Mouse (Mus musculus): ENCODE data around the gene Unc119b.
"Not testable (repeated sequence)": the region's sequence is repeated elsewhere in the genome, so short reads cannot be mapped to it uniquely, and the experiment has no call there.

Gene Unc119b

GRCm38 (mm10) chr5:115134234-115135165 is at the start of gene Unc119b:
Unc119b (minus strand) TSS chr5:115134975.
- DNase-seq (ENCODE audit: inconsistent age in 2 of 2, low spot score in 1 of 2): peak; percentile 92 to 96

- no peak for DNase-seq (ENCODE audit: inconsistent age in 2 of 2, low spot score in 1 of 2)
These were observed 48.7 kb upstream of the Unc119b start for GRCm38 (mm10) chr5:115183482-115183881.

DNA sequence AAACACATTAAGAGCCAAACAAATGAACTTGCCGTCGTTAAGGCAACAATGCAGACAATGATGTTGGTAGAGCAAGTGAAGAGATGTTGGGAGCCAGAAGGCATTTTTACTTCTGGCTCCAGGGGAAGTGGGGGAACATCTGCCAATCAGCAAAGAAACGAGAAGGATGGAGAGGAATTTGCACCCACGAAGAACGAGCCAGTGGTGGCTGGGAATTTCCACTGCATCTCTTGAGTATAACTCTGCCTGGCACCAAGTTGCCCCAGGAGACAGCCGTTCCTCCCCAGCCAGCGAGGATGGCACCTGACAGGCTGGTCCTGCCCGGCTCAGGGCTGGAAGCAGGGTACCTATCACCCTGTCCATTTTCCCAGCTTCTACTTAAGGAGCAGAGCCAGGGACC is 48.1 kb upstream of the Unc119b start:
- DNase-seq (ENCODE audit: inconsistent age in 2 of 2, low spot score in 1 of 2): peak in 1 of 2 experiments; percentile 50

DNA sequence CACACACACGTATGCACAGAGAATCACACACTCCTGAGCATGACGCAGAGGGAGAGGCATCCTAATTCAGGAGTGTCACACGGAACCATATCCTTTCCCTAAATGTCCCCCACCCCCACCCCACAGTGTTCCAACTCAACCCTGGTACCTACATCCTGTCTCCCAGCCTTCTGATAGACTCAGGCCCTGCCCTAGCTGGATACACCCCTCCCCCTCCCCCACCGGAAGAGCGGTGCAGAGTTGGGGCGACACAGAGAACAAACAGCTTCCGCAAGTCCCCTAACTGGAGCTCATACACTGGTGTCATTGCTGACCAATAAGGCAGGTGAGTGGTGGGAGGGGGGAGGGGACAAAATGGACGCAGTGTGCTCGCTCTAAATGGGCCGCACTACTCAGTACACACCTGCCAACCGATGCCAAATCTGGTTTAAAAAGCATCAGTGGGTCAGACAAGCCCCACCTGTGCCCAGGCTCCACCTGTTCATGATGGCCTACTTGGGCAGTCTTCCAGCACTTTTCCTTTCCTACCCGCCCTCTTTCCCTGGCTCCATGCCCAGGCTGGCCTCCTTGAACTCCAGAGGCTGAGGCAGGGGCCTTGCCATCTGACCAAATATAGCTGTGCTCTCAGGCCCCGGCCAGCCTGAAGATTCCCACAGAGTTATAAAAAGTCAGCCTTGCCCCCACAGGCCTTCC is 46.6 kb upstream of the Unc119b start:
- DNase-seq (ENCODE audit: inconsistent age in 2 of 2, low spot score in 1 of 2): peak; percentile 62 to 84

DNA sequence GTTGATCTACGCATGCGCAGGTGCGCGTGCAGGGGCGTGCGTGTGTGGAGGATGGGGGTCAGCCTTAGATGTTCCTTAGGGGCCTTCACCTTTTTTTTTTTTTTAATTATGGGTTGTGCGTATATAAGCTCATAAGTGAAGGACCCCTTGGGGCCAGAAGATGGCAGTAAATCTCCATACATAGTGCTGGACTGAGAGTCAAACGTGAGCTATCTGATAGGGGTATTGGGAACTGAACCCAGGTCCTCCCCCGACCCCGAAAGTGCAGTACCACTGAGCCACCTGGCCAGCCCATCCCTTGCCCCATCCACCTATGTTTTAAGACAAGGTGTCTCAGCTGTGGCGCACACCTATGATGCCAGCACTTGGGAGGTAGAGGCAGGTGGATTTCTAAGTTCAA is 44.8 kb upstream of the Unc119b start:
- DNase-seq (ENCODE audit: inconsistent age in 2 of 2, low spot score in 1 of 2): no peak

- DNase-seq (ENCODE audit: inconsistent age in 2 of 2, low spot score in 1 of 2): no peak
These were observed 43.1 kb upstream of the Unc119b start for GRCm38 (mm10) chr5:115177866-115178265.

- DNase-seq (ENCODE audit: inconsistent age in 2 of 2, low spot score in 1 of 2): no peak
These were observed 39.8 kb upstream of the Unc119b start for GRCm38 (mm10) chr5:115174554-115174953.

DNA sequence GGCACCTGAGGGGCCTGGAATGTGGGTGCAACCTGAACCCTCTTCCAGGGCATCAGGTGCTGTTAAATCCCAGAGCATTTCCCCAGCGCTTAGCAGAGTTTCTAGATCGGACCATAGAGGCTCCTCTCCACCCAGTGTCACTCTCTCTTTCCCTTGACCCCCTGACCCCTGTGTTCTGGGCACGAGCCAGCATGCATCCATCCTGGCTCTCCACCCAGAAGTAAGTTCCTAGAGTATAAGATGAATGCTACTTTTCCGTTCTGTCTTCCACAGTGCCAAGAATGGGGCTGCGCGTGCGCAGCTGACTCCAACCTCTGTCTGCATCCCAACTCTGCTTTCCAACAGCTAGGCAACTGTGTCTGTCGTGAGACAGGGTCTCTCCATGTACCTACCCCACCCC is 35.4 kb upstream of the Unc119b start:
- no peak for DNase-seq (ENCODE audit: inconsistent age in 2 of 2, low spot score in 1 of 2)

DNA sequence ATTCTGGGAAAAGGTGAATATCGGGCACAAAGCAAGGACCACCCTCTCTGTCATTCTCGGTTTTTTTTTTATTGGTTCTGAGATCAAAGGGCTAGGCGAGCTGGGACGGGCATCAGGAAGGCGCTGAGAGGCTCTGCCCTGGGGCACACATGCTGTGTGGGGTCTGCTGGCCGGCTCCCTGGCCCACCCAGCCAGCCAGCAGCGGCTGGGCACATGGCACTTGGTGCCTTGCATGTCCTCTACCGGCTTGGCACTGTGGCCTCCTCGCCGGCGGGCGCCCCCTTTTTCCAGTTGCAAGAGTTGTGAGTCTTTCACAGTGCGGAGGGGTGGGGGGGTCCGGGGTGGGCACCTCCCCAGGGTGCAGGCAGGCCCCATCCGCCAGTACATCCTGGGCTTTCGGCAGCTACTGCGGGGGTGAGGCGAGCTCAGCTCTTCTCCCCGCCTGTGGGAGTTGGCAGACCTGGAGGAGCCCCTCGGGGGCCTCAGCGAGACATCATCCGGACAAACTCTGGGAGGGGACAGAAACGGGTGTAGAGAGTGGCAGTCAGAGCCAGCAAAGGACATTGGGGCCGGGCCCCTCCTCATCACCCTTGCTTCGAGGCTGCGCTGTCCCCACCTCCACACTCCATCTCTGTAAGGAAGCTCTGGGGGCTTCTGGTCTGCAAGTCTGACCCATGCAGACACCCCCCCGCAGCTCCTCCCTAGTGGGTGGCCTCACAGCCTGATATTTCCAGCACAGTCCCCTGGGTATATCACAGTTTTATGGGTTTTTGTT is 34.1 kb upstream of the Unc119b start:
- no peak for DNase-seq (ENCODE audit: inconsistent age in 2 of 2, low spot score in 1 of 2)

GRCm38 (mm10) chr5:115167396-115167795 is 32.6 kb upstream of the Unc119b start:
- no peak for DNase-seq (ENCODE audit: inconsistent age in 2 of 2, low spot score in 1 of 2)

DNA sequence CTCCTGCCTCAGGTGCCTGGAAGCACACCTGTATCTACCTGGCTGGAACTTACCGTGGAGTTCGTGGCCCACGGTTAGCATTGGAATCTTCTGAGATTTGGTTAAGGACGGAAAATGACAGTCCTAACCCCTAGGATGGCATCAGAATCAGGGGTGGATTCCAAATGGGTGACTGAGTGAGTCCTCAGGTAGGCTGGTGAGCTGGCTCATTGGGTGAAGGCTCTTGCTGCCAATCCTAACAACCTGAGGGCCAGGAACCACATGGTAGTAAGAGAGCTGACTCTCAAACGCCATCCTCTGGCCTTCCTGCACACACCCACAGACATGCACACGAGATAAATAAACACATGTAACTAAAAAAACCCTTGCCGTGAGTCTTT is 32.0 kb upstream of the Unc119b start:
- no peak for DNase-seq (ENCODE audit: inconsistent age in 2 of 2, low spot score in 1 of 2)

GRCm38 (mm10) chr5:115165895-115166814 is 31.4 kb upstream of the Unc119b start:
- peak in 1 of 2 experiments; percentile 64 for DNase-seq (ENCODE audit: inconsistent age in 2 of 2, low spot score in 1 of 2)

DNA sequence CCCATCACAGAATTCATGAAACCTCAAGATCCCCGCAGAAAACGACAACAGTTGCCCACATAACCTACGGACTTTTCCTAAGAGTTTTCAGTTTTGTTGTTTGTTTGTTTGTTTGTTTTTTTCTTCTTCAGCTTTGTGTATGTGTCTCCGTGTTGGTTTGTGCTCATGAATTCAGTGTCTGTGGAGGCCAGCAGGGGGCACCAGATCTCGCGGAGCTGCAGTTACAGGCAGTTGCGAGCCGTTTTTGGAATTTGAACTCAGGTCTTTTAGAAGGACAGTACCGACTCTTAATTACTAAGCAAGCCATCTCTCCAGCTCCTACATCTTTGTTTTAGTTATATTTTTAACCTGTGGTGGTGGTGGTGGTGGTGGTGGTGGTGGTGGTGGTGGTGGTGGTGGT is 30.6 kb upstream of the Unc119b start:
- no peak for DNase-seq (ENCODE audit: inconsistent age in 2 of 2, low spot score in 1 of 2)

- DNase-seq (ENCODE audit: inconsistent age in 2 of 2, low spot score in 1 of 2): not testable (repeated sequence)
These were observed 29.7 kb upstream of the Unc119b start for GRCm38 (mm10) chr5:115164446-115164845.

DNA sequence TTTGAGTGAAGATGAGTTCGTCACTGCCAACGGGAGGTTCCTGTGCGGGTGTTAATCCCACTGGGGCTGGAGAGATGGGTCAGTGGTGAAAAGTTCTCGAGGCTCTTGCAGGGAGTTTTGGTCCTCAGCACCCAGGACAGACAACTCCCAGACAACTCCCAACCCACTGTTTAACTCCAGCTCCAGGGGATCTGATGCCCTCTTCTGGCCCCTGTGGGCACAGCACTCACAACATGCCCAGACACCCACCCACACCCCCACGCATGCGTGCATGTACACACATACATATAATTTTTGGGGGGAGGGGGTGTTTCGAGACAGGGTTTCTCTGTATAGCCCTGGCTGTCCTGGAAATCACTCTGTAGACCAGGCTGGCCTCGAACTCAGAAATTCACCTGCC is 28.8 kb upstream of the Unc119b start:
- peak; percentile 71 to 85 for DNase-seq (ENCODE audit: inconsistent age in 2 of 2, low spot score in 1 of 2)

DNA sequence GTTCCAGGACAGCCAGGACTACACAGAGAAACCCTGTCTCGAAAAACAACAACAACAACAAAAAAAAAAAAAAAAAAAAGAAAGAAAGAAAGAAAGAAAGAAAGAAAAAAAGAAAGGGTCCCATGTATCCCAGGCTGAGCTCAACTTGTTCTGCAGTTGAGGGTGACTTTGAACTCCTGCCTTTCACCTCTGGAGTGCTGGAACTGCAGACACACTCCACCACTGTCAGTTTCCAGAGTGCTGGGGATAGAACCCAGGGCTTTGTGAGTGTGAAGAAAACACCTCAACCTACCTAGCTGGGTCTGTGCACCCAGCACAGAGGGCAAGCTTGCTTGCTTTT is 27.1 kb upstream of the Unc119b start:
- DNase-seq (ENCODE audit: inconsistent age in 2 of 2, low spot score in 1 of 2): not testable (repeated sequence)

DNA sequence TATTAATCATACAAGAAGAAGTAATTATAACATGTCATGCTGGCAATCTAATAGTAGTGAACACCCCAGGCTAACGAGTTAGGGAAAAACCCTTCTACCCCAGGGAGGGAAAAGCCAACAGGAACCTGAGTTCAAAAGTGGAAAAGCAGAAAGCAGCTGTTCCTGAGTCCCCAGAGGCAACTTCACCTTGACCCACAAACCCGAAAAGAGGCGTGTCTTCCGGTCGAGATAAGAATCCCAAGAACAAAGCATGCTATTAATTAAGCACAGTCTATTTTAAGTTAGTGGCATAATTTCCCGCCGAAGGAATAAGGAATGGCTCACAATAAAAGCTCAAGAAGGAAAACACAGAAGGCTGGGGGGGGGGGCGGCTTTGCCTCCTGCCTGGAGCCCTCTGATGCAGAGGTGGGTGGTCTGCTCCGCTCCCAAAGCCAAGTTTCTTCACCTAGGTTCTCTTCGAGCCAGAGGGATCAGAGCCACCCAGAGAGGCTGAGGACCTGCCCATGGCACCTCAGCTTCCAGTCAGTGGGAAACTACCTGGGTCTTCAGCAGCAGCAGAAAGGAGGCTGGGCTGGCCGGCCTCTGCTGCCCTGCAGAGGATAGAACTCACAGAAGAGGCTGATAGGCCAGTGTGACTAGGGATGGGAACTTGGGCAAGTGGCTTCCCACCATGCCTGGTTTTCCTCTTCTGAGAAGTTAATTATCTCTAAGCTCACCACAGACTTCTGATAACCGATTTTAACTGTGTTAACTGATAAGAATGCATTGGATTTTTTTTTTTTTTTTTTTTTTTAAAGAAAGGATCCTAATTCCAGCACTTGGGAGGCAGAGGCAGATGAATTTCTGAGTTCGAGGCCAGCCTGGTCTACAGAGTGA is 26.5 kb upstream of the Unc119b start:
- DNase-seq (ENCODE audit: inconsistent age in 2 of 2, low spot score in 1 of 2): peak; percentile 64 to 87

- no peak for DNase-seq (ENCODE audit: inconsistent age in 2 of 2, low spot score in 1 of 2)
These were observed 25.9 kb upstream of the Unc119b start for GRCm38 (mm10) chr5:115160655-115161054.

DNA sequence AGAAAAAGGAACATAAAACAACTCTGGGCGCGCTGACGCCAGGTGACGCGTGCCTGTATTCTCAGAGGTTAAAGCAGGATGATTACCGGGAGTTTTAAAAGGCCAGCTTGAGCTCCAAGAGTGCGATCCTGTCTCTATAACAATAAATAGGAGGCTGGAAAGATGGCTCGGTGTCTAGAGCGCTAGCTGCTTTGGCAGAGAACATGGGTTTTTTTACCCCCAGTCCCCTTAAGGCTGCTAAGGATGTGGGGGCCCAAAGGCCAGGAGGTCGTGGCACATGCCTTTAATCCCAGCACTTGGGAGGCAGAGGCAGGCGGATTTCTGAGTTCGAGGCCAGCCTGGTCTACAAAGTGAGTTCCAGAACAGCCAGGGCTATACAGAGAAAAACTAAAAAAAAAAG is 24.4 kb upstream of the Unc119b start:
- DNase-seq (ENCODE audit: inconsistent age in 2 of 2, low spot score in 1 of 2): no peak

All from adrenal gland, adult (tissue).